Mouse (Mus musculus) layer of hippocampus, postnatal 25 days (tissue): ENCODE results near the gene Cyp24a1. TPM values are rescaled to one million over a fixed set of nuclear protein-coding genes. Genes with fewer than 3 reads are reported as not detected.

Experiments
- DNase-seq, 2 experiments: peaks; one replicate each; pipeline ENCODE4 v3.0.0; 2022; ENCODE audit warnings: mixed read lengths in 2 of 2, low spot score in 1 of 2; ENCODE audit errors: extremely low spot score in 1 of 2
- total RNA-seq, 2 experiments: library from RNA; stranded (reverse); gene quantifications; 2 replicates each; pipeline ENCODE4 v1.2.3; 2021

Gene Cyp24a1
- total RNA-seq: not detected

- DNase-seq: no peak
Observed at GRCm38 (mm10) chr2:170497091-170497566, at the start of gene Cyp24a1. TSS of gene Cyp24a1 (minus strand) at chr2:170497145.

- no peak for DNase-seq
Observed at GRCm38 (mm10) chr2:170545745-170546144, 48.8 kb upstream of the Cyp24a1 start.

DNA sequence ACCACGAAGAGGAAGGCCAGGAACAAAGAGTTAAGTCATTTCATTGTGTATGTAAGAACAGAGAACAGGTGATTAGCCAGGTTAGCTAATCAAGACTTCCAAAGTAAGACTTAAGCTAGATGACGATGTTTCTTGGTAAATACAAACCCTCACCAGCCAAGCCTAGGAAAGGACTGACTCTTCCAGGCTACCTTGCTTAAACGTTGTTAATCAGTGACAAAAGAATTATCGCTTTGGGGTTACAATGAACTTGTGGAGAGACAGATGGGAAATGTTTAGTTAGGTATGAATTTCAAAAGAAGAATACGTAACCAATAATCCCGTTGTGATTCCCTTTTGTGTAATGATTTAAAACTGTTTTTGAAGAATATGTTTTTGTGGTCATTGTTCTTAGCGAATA lies 48.0 kb upstream of the Cyp24a1 start:
- DNase-seq: no peak

DNA sequence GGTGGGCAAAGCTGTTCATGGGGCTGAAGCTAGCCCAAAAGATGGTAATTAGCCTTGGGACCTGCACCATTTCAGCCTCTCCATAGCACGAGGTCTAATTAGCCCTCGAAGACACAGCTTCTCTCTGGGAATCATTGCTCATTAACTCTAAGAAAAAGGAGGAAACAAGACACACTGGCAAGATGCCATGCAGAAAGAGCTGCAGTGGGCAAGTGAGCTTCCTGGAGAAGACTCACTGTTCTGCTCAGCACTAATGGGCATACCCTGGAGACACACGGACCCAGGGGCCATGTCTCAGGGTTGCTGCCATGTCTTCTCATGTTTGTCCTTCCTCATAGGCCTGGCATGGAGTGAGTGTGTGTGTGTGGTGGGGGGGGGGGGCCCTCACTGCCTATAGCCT lies 47.2 kb upstream of the Cyp24a1 start:
- DNase-seq: no peak

- no peak for DNase-seq
Observed at GRCm38 (mm10) chr2:170543625-170544024, 46.7 kb upstream of the Cyp24a1 start.

DNA sequence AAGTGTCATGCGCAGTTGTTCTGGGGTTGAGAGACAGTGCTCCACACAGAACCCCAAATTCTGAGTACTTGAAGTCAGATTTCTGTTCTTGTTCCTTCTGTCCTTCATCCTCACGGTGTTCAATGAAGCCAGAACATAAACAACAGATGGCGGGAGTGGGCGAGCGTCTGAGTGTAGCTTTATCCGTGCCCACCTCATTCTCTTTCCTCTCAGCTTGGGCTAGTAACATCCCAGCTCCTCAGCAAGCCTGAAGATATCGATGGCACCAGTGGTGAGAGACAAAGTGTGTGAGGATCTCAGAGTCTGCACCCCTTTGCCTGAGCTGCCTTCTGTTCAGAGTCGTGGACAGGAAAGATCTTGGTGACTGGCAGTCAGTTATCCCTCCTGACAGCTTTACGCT lies 42.3 kb upstream of the Cyp24a1 start:
- DNase-seq: peak in 1 of 2 experiments; percentile 31

- DNase-seq: no peak
Observed at GRCm38 (mm10) chr2:170535841-170536240, 38.9 kb upstream of the Cyp24a1 start.

- DNase-seq: no peak
Observed at GRCm38 (mm10) chr2:170534803-170535174, 37.8 kb upstream of the Cyp24a1 start.

DNA sequence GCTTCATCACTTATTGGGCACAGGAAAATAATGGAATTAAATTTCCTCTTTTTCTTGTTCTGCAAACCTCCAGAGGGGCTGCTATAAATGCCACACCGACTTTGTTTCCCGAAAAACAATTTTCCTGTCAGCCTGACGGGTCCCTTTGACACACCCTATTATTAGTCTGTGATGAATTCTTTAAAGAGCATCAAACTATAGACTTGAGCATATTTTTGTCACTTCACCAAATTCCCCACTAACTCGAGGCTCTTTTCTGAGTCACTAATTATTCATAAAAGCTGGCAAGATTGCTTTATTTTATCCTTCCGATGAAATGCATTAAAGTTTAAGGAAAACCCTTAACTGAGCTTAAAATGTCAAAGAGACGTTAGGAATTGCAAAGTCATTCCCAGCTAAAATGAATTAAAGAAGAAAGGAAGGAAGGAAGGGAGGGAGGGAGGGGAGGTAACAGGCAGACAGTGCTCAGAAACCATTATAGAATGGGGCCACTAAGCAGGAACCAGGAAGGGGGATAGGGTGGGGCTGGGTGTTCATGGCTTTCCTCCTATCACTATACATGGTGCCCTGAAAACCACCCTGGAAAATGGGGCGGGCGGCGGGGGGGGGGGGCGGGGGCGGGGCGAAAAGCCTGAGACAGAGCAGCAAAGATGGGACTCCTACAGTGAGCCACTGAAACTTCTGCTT lies 37.3 kb upstream of the Cyp24a1 start:
- no peak for DNase-seq

GRCm38 (mm10) chr2:170530256-170530655 lies 33.3 kb upstream of the Cyp24a1 start:
- DNase-seq: no peak

- no peak for DNase-seq
Observed at GRCm38 (mm10) chr2:170529766-170530165, 32.8 kb upstream of the Cyp24a1 start.

DNA sequence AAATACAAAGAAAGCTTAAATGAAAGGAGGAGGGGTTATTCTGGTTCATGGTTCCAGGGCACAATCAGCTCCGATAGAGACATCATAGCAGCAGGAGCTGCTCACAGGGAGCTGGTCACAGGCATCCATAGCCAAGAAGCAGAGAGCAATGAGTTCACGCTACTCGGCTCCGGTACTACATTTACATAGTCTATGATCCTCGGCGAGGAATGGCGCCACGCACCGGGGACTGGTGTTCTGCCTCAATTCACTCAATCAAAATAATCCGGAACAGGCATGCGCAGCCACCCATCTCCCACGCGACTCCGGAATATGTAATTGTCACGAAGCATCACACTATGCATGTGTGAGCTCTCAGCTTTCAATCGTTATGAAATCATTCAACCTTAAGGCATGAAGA lies 31.1 kb upstream of the Cyp24a1 start:
- no peak for DNase-seq

DNA sequence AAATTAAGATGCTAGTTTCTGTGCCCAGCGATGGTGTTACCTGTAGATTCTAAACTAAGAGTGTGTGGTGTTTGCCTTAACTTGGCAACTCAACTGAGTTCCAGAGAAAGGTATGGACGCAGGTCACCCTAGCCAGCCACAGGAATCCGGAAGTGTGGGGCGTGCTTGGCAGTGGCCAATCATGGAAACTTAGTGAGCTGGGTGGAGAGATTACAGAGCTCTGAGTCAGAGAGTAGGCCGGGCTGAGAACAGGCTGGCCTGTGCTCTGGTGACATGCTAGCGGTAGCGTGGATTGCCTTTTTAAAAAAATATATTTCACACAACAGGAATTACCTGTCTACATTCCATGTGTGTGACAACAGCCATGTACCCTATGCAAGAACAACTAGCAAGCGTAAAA lies 29.6 kb upstream of the Cyp24a1 start:
- no peak for DNase-seq

DNA sequence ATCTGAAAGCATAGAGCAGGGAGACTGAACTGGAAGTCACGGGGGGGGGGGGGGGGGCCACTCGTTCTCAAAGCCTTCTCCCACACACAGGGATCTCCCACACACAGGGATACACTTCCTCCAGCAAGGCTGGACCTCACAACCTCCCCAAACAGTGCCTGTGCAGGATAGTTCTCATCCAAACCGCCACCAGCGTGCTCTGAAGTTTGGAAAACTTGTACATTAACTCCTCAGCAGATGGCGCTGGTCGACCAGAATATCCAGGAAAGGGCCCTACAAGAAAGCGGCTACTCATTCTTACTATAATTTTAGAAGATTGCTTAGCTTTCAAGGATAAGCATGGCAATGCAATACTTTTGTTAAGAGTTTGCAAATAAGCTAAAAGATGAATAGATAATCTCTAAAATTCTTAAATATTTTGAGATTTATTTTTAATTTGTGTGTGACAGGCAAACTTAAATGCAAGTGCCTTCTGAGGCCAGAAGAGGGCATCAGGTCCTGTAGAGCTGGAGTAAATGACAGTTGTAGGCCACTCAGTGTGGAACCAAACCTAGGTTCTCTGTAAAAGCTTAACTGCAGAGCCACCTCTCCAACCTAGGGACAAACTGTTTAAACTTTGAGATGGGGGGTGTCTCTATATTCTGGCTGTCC lies 23.5 kb upstream of the Cyp24a1 start:
- peak; percentile 38 to 69 for DNase-seq

DNA sequence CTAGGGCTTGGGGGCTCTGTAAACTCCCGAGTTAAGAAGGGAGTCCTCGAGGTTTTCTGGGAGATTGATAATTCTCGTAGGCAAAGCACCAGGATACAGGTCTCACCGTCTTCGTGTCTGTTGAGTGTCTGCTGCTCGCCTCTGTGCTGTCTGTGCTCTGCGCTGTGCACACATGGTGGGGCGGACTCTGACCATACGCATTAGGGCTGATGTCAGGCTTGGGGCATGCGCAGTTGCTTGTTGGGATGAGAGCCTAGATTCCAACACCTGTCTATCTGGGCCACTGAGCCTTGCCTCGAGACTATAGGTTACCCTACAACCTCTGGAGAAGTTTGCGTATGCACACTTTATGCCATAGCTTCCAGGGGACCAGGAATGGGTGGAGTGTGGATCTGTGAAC lies 16.8 kb upstream of the Cyp24a1 start:
- no peak for DNase-seq

GRCm38 (mm10) chr2:170511073-170511891 lies 14.3 kb upstream of the Cyp24a1 start:
- peak; percentile 94 to 97 for DNase-seq

DNA sequence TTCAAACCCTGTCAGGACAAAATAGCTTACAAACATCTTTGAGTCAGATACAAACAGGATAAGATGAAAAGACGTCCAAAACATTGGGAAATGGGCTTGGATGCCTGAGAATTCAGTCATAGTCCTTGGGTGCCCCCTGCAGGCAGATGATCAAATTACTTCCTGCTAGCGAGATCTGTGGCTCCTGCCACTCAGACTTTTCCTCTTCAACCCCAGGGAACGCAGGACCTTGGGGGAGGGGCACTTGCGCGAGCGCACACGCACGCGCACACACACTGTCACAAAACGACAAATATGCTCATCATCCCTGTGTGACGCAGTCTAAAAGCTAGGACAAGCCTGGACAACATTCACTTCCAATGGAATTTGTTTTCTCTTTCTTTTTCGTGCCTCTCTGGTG lies 11.9 kb upstream of the Cyp24a1 start:
- DNase-seq: peak; percentile 94 to 100

DNA sequence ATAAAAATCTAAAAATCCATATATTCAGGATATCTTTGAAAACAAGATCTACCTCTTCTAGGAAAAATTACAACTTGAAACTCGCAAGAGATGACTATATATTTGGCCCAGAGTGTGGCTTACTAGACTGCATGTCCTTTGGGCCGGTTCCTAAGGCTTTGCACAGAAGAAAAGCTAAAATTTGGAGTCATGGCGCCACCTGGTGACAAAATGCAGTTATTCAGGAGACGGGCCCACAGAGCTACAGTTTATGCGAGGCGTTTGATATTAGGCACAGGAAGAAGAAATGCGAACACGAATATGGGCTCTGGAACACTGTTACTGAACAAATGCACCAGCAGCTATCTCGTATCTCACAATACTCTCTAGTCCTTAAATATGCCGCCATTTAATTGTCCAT lies 10.8 kb upstream of the Cyp24a1 start:
- DNase-seq: peak; percentile 75 to 92

GRCm38 (mm10) chr2:170503983-170504382 lies 7.0 kb upstream of the Cyp24a1 start:
- no peak for DNase-seq

GRCm38 (mm10) chr2:170503343-170503742 lies 6.4 kb upstream of the Cyp24a1 start:
- DNase-seq: no peak

DNA sequence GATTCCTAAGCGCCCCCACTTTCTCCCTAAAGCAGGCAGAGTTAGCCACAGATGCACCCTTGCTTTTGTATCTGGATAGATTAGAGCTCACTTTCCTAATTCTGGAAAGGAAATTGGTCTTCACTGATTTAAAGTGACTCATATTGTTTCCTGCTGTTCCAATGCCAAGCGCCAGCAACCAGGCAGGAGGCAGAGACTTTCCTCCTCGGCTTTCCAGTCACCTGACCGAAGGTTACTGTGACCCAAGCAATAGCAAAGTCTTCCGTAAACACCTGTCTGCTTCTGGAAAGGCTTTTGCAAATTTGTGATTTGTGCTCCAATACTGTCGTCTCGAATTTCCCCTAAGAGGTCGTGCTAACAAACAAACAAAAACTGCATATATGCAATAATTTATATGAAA lies 1.1 kb upstream of the Cyp24a1 start:
- no peak for DNase-seq
